Mouse (Mus musculus) thymus, postnatal 10 days (tissue): ENCODE data around the gene Fnbp1.

ENCODE experiments used
- DNase-seq, 2 experiments: peaks; one replicate each; pipeline ENCODE4 v3.0.0; 2021; ENCODE audit warnings: low spot score in 2 of 2

Fnbp1 gene

GRCm38 (mm10) chr2:31025458-31025857, 116.3 kb downstream of the Fnbp1 start:
- no peak for DNase-seq

- peak; percentile 41 to 78 for DNase-seq
These were observed 117.0 kb downstream of the Fnbp1 start for GRCm38 (mm10) chr2:31024618-31025370.

- DNase-seq, result no peak
These were observed 117.9 kb downstream of the Fnbp1 start for GRCm38 (mm10) chr2:31023940-31024339.

GRCm38 (mm10) chr2:31020202-31020601, 121.6 kb downstream of the Fnbp1 start:
- DNase-seq, result no peak

GRCm38 (mm10) chr2:31019011-31019410, 122.8 kb downstream of the Fnbp1 start:
- no peak for DNase-seq

- no peak for DNase-seq
These were observed 123.3 kb downstream of the Fnbp1 start for GRCm38 (mm10) chr2:31018519-31018918.

GRCm38 (mm10) chr2:31017625-31018317, 124.0 kb downstream of the Fnbp1 start:
- DNase-seq, result no peak

- DNase-seq, result no peak
These were observed 128.3 kb downstream of the Fnbp1 start for GRCm38 (mm10) chr2:31013371-31014120.

- no peak for DNase-seq
These were observed 134.6 kb downstream of the Fnbp1 start for GRCm38 (mm10) chr2:31007208-31007607.

GRCm38 (mm10) chr2:31006434-31006833, 135.4 kb downstream of the Fnbp1 start:
- no peak for DNase-seq

- DNase-seq, result no peak
These were observed 136.4 kb downstream of the Fnbp1 start for GRCm38 (mm10) chr2:31005453-31005852.

- no peak for DNase-seq
These were observed 139.0 kb downstream of the Fnbp1 start for GRCm38 (mm10) chr2:31002857-31003256.

- DNase-seq, result no peak
These were observed 143.2 kb downstream of the Fnbp1 start for GRCm38 (mm10) chr2:30998443-30999260.

GRCm38 (mm10) chr2:30995432-30995996, 146.3 kb downstream of the Fnbp1 start:
- no peak for DNase-seq

GRCm38 (mm10) chr2:30994853-30995252, 147.0 kb downstream of the Fnbp1 start:
- no peak for DNase-seq

GRCm38 (mm10) chr2:30990221-30990620, 151.6 kb downstream of the Fnbp1 start:
- DNase-seq, result no peak

- DNase-seq, result peak; percentile 36 to 49
These were observed 156.4 kb downstream of the Fnbp1 start for GRCm38 (mm10) chr2:30985111-30986020.

- peak; percentile 14 to 15 for DNase-seq
These were observed 158.8 kb downstream of the Fnbp1 start for GRCm38 (mm10) chr2:30983024-30983423.

GRCm38 (mm10) chr2:30981790-30982513, 159.9 kb downstream of the Fnbp1 start, which contains the start of the genes BC005624 and Usp20:
BC005624 (minus strand) TSS chr2:30982201.
Usp20 (plus strand) TSS chr2:30982279.
- peak; percentile 99 to 100 for DNase-seq
